Mouse (Mus musculus): ENCODE data around the gene Nelfb.
"Not testable (repeated sequence)": the region's sequence is repeated elsewhere in the genome, so short reads cannot be mapped to it uniquely, and the experiment has no call there.

Nelfb gene

GRCm38 (mm10) chr2:25211121-25211670, at the start of gene Nelfb:
Gene Nelfb, minus strand, starts transcription at chr2:25211489.
- DNase-seq (ENCODE audit: low spot score in 2 of 2): peak; percentile 78 to 88

DNA sequence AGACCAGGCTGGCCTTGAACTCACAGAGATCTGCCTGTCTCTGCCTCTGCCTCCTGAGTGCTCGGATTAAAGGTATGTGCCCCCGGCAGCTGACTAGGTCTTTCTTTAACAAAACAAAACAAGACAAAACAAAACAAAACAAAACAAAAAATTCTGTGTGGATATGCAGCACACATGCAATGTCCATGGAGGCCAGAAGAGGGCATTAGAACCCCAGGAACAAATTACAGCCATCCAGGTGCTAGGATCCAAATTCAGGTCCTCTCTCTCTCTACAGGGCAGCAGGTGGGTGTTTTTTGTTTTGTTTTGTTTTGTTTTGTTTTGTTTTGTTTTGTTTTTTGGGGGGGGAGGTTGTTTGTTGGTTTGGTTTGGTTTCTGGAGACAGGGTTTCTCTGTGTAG, 47.6 kb upstream of the Nelfb start:
- DNase-seq (ENCODE audit: low spot score in 2 of 2): no peak

DNA sequence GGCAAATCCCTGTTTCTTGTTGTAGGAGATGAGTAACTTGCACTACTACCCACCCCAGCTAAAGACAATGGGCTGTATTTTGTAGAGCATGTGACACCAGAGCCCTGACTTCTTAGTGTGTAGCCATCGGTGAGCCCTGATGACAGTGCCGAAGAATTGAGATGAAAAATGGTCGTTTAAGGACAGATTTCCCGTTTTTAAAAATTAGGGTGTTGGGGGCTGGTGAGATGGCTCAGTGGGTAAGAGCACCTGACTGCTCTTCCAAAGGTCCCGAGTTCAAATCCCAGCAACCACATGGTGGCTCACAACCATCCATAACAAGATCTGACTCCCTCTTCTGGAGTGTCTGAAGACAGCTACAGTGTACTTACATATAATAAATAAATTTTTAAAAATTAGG, 46.0 kb upstream of the Nelfb start:
- not testable (repeated sequence) for DNase-seq (ENCODE audit: low spot score in 2 of 2)

DNA sequence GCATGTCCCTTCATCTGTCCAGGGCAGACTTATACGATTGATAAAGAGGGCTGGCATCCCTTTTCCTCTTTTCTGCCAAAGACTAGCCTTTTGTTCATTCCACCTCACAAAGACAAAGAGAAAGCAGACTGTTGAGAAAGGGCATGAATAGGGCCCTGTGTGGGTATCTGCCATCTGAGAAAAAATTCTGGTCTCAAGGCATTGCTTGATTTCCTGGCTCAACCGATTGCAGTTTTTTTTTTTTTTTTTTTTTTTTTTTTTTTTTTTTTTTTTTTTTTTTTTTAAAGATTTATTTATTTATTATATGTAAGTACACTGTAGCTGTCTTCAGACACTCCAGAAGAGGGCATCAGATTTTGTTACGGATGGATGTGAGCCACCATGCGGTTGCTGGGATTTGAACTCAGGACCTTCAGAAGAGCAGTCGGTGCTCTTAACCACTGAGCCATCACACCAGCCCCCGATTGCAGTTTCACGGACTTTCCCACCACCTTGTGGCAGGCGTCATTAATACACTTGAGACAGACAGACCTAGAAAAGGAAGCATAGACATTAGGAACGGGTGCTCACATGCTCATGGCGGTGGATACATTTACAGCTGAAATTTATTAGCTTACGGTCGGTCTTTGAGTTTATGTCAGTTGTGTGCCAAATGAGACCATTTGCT, 45.3 kb upstream of the Nelfb start:
- DNase-seq (ENCODE audit: low spot score in 2 of 2): not testable (repeated sequence)

DNA sequence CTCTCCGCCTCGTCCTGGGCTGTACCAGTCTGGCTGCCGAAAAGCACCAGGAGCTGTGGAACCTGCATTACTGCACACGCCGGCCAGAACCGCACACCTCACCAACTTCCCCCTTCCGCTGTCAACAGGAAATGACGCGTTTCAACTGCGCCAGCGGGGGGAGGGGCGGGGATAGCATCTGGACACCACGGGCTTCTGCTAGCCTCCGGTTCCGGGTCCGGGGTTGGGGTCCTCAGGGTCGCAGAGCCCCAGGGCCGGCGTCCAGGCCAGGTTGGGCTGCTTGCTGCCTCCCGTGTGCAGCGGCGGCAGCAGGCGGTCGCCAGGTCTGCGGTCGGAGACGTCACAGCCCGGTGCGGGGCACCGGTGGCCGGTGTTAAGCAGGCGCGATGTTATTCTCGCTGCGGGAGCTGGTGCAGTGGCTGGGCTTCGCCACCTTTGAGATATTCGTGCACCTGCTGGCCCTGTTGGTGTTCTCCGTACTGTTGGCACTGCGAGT, 44.0 kb upstream of the Nelfb start, which contains the start of gene Tmem203:
Gene Tmem203, plus strand, starts transcription at position 156 of the 496 bp plus-strand sequence.
- peak; percentile 66 to 86 for DNase-seq (ENCODE audit: low spot score in 2 of 2)

DNA sequence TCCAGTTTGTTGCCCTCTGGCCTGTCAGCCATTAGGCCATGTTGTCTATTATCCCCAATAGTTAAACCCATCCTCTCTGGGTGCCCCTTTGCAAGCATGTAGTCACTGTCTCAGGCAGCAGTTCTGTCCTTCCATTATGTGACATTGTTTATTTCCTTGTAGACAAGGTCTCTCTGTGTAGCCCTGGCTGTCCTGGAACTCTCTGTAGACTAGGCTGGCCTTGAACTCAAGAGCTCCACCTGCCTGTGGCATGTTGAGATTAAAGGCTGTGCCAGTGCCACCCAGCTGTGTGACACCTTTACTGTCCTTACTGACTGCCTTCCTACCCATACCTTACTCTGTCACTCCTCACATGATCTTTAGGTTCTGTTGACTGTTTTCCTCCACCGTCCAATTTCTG, 41.0 kb upstream of the Nelfb start:
- DNase-seq (ENCODE audit: low spot score in 2 of 2): no peak

DNA sequence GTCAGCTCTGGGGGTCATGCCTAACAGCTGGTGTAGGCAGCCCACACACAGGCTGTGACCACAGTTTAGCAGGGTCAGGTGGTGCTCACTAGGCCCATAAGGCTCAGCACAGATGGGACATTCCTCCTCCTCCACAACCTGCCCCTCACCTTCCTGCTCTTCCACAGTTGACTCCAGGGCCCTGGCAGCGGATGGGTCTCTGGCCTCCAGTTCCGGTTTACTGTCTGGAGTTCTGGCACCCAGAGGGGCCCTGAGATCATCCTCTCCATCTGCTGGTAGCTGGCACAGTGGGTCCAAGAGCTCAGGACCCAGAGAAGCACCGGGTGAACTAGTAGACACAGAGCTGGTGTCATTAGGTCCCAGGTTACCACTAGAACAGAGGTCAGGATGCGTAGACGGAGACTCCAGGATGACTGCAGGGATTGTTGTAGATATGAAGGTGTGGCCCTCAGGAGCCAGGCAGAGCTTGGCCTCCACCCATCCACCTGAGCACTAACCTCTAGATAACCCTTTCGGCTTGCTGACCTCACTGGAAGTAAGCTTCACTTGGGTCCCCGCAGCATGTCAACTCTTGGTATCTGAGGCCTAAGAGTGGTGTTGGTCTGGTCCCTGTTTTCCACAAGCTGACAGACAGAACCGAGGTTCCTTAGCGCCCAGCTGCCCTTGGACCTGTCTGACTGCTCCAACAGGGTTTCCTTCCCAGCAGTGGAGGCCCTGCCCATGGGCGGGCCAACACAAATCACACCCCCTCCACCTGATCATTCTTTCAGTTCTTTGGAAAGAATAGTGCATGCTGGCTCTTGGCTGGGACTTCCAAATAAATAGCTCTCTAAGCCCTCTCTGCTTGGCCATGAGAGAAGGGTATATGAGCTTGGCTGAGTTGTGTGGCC, 35.1 kb upstream of the Nelfb start, which contains the start of gene AL732309.1:
Gene AL732309.1, minus strand, starts transcription at position 681 of the 890 bp plus-strand sequence.
- DNase-seq (ENCODE audit: low spot score in 2 of 2): no peak

DNA sequence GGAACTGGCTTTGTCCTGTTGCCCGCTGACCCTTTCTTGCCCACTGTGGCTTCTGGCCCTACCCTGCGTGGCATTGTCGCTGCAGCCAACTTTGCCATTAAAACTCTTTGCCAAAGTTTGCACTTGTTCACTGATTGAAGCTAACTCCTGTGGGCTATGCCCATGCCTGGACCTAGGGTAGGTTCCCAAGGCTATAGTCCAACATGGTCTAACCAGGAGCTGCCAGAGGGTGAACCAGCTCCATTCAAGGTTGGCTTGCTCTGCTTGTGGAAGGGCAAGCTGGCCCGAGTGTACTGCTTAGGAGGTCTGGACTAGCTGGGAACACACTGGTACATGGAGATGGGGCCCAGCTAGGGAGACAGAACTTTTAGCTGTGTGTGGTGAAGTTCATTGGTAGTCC, 32.9 kb upstream of the Nelfb start:
- DNase-seq (ENCODE audit: low spot score in 2 of 2): no peak

GRCm38 (mm10) chr2:25243342-25243741, 32.1 kb upstream of the Nelfb start:
- no peak for DNase-seq (ENCODE audit: low spot score in 2 of 2)

DNA sequence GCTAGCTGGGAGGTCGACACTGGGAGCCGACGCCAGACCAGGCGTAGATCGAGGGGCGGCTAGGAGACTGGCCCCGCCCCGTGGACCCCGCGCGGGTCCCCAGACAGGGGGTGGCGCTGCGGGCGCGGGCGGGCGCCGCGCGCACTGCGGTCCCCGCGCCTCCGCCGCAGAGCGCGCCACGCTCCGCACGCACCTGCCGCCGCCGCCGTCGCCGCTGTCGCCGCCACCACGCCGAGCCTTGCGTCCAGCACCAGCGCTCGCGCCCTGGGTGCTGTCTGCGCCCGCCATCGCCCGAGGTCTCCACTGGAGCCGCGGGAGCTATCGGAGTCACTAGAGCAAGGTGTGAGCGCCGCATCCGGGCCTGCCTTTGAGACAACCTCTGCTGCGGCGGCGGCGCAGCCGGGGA, 30.8 kb upstream of the Nelfb start, which contains the start of the genes Rnf208 and Cysrt1:
Gene Rnf208, plus strand, starts transcription at position 155 of the 406 bp plus-strand sequence.
Gene Cysrt1, minus strand, starts transcription at position 352 of the 406 bp plus-strand sequence.
- peak in 1 of 2 experiments; percentile 30 for DNase-seq (ENCODE audit: low spot score in 2 of 2)

GRCm38 (mm10) chr2:25241438-25241775, 30.1 kb upstream of the Nelfb start:
- no peak for DNase-seq (ENCODE audit: low spot score in 2 of 2)

- DNase-seq (ENCODE audit: low spot score in 2 of 2): peak in 1 of 2 experiments; percentile 45
These were observed 29.6 kb upstream of the Nelfb start for GRCm38 (mm10) chr2:25240723-25241437.

DNA sequence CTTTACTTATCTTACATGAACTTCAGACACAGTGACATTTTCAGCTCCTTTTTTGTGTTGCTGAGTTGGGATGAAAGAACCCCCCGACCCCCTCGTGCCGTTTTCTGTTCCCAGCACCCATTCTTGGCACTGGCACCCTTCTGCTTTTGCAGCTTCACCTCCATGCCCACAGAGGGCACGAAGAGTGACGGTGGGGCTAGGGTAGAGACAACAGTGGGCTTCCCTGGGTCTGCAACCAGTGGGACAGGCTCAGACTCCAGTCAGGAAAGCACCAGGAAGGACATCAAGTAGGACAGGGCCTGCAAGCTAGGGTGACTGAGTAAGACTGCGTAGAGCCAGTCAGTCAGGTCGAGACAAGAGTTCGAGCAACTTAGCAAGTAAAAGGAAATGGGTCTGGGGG, 29.0 kb upstream of the Nelfb start:
- DNase-seq (ENCODE audit: low spot score in 2 of 2): no peak

- no peak for DNase-seq (ENCODE audit: low spot score in 2 of 2)
These were observed 28.5 kb upstream of the Nelfb start for GRCm38 (mm10) chr2:25239766-25240165.

GRCm38 (mm10) chr2:25238106-25238505, 26.8 kb upstream of the Nelfb start:
- DNase-seq (ENCODE audit: low spot score in 2 of 2): no peak

DNA sequence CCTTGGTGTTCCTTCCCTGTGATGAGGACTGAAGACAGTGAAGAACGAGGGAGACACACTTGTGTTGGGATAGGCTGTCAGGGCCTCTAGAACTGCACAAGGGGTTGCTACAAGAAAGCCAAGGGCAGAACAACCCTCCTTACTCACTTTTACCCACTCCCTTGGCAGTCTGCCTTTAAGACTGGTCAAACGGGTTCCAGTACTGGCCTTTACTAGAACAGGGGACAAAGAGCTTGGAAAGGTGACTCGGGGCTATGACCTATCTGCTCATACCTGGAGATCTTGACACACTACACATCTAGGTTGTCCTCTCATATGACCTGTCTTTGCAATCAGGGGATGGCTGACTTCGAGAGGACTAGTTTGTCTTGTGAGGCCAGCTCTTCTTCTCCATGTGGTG, 26.2 kb upstream of the Nelfb start:
- no peak for DNase-seq (ENCODE audit: low spot score in 2 of 2)

DNA sequence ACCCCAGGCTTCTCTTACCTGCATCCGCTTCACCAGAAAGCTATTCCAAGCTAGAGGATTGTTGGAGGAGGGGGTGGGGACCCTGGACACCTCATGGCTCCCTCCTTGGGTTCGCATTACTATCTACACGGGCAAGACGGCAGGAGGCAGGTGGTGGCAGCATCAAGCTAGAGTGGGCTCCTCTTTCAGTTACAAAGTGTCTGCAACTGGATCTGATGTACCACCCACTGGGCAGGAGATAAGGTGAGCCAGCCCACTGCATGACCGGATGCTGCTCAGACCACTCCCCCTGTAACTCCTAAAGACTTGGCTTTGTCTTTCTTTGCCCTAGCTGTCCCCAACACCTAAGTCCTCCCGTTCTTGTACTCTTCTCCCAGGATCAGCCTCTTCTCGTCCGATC, 25.3 kb upstream of the Nelfb start, which contains the start of gene Rnf224:
Gene Rnf224, minus strand, starts transcription at position 174 of the 400 bp plus-strand sequence.
- no peak for DNase-seq (ENCODE audit: low spot score in 2 of 2)

DNA sequence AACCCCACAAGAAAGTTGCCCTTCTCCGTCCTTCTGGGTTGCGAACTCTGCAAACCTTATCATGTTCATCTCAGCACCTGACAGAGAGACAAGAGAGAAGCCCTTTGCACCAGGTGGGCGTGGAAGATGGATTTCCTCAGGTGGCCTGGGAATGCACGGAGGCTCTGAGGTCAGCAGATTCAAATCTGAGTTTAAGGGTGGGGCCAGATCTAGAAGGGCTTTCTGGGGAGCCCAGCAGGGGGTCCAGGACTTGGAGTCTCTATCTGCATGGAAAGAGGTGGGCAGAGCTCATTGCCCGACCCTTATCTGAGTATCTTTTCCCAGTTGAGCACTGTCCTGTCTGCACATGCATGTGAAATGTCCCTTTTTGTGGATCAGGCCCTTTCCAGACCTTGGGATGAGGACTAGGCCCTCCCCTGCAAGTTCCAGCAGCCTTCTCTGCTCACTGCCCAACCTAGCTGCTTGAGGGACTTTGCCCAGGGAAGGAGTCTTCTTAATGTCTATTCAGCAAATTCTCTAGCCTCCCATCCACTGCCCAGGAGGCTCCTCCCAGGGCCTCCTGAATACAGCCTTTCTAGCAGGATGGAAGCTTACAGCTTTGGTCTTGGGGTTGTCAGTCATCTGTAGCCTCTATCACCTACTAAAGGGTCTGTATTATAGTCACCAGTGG, 23.4 kb upstream of the Nelfb start:
- no peak for DNase-seq (ENCODE audit: low spot score in 2 of 2)

DNA sequence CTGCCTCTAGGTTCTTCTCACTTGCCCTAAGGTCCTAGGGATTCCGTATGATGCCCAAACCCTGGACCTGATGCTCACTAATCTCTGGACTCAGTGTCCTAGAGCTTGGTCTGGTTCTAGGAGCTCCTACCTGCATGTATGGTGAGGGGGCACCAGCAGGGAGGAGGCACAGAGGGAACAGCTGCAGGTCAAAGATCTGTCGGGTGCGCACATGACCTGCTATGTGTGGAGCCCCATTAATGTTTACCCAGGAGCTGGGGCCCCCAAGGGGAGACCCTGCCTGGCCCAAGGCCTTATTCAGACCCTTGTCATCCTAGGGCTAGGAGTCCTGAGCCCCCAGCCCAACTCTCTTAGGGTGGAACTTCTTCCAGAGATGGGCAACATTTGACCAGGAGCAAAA, 22.8 kb upstream of the Nelfb start, which contains the start of gene Slc34a3:
Gene Slc34a3, minus strand, starts transcription at position 315 of the 400 bp plus-strand sequence.
- DNase-seq (ENCODE audit: low spot score in 2 of 2): no peak

DNA sequence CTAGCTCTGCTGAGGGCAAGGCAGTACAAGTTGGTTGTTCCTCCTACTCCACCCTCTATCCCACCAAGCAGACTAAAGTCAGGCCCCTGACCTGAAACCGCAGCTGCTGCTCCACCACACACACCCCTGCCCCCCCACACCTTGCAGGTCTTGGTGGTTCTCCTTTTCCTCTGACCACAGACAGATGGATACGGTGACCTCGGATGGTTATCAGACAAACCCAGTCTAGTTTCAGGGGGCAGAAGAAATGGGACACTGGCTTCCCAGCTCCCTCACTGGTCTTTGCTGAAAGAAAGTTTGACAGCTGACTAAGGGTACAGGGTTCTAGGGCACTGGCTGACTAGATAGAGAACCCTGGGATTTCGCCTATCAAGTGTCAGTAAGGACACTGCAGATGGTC, 22.1 kb upstream of the Nelfb start:
- no peak for DNase-seq (ENCODE audit: low spot score in 2 of 2)

DNA sequence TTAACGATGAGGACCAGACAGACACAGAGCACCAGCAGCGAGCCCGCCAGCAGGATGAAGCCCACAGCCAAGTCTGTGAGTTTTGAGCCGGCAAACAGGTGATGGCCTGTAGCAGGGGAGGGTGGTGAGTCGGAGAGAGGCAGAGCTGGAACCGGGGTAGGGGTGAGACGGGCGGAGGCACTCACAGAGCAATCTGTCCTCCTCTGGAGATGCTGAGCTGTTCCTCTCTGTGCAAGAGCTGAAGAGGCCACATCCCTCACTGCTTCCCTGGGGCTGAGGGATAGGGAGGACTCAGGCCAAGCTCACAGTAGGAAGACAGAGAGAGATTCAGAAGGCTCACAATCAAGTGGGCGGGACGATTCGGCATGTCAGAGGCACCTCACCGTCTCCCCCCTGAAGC, 19.7 kb upstream of the Nelfb start:
- no peak for DNase-seq (ENCODE audit: low spot score in 2 of 2)

Measured in cerebellum, postnatal 4 days (tissue).